Mouse (Mus musculus): ENCODE measurements around the gene Stxbp5.

- TF ChIP-seq CTCF (IDR thresholded peaks at IDR 0.05; ENCODE audit: borderline replicate concordance, insufficient read depth, low read length) (no peak), POLR2A (IDR thresholded peaks at IDR 0.05; ENCODE audit: low read depth, low read length) (no peak)
These were observed 33.9 kb downstream of the Stxbp5 start for GRCm38 (mm10) chr10:9866793-9867579.

All from embryonic fibroblast, embryonic 13.5 days (primary cell).